Mouse (Mus musculus): ENCODE measurements around the gene Ablim2. TPM values are rescaled to one million over a fixed set of nuclear protein-coding genes. Genes with fewer than 3 reads are reported as not detected.

Gene Ablim2
- 3.7 and 4.1 TPM in 2 replicates for polyA plus RNA-seq (2015; fragmentation: Nextera tagmentation; extraction: Ambion mirVana)

DNA sequence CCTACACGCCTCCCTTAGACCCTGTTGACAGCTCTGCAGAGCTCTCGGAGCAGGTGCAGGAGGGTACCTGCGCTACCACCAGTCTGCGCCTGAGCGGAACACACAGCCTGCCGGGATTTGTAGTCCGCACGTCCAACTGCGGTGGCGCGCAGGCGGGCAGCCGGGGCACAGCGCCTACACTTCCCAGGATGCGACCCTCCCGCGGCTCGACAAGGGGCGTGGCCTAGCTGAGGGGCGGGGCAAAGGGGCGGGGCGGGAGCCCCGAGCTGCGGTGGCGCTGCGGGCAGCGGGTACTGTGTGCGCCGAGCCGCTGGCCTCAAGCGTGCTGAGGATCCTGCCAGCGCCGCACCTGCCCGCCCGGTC lies at the start of gene Ablim2:
TSS of gene Ablim2 (plus strand) at position 242 of the 363 bp plus-strand sequence.
- WGBS = 0% methylated on average over 34 of the region's 35 CpGs
- peak within 1 kb of the TSS; percentile 61 for H3K4me3 ChIP-seq (replicated peaks)
- peak within 1 kb of the TSS; percentile 99 for H3K4me2 ChIP-seq (replicated peaks)
- ATAC-seq = peak; percentile 98
- 0 out of 2 replicates have a peak within 1 kb of the TSS, but pooled peaks have one; percentile 14 for H3K27ac ChIP-seq
- H3K36me3 ChIP-seq = no peaks in the 10 kb centered on the region
- peaks cover 39% of the 10 kb centered on the region for H3K27me3 ChIP-seq (replicated peaks)
- H3K9ac ChIP-seq = peak within 1 kb of the TSS; percentile 52
- no peaks in the 10 kb centered on the region for H3K9me3 ChIP-seq
- peaks cover 12% of the 10 kb centered on the region for H3K4me1 ChIP-seq (replicated peaks)

DNA sequence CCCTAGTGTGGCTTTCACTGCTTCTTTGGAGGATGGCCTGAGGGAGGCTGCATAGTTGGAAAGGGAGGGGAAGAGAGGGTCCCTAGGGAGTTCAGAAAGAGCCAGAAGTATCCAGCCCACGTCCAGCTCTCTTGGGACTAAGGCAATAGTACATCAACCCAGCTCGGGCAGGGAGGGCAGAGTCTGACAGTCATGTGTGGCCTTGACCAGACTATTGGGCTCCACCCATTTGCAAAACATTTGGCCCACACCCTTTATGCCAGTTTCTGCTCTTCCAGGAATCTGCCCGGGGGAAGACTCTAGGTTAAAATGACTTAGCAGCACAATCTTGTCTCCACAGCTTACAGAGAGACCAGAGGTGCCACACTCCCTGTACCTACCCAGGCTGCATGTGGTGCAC lies 47.2 kb upstream of the Ablim2 start:
- Histone ChIP-seq H3K27me3 (replicated peaks) (no peaks in the 10 kb centered on the region), H3K4me2 (replicated peaks) (no peak overlapping the region), H3K4me3 (replicated peaks) (no peak overlapping the region), H3K27ac (peak overlapping the region; percentile 29; the same call in 1 of the 2 replicates), H3K9ac (no peak overlapping the region), H3K4me1 (replicated peaks) (0 out of 2 replicates have a peak, but pooled peaks cover 8% of the 10 kb centered on the region), H3K36me3 (no peaks in the 10 kb centered on the region), H3K9me3 (no peaks in the 10 kb centered on the region)
- ATAC-seq = no peak
- 46% methylated on average over 3 of the region's 3 CpGs for WGBS

- Histone ChIP-seq H3K9me3 (no peaks in the 10 kb centered on the region), H3K9ac (no peak overlapping the region), H3K27me3 (replicated peaks) (no peaks in the 10 kb centered on the region), H3K4me2 (replicated peaks) (no peak overlapping the region), H3K36me3 (no peaks in the 10 kb centered on the region), H3K4me3 (replicated peaks) (no peak overlapping the region), H3K27ac (no peak overlapping the region), H3K4me1 (replicated peaks) (0 out of 2 replicates have a peak, but pooled peaks cover 8% of the 10 kb centered on the region)
- 58% methylated on average over 3 of the region's 3 CpGs for WGBS
- ATAC-seq = no peak
Measured at GRCm38 (mm10) chr5:35710931-35711330, 46.7 kb upstream of the Ablim2 start.

DNA sequence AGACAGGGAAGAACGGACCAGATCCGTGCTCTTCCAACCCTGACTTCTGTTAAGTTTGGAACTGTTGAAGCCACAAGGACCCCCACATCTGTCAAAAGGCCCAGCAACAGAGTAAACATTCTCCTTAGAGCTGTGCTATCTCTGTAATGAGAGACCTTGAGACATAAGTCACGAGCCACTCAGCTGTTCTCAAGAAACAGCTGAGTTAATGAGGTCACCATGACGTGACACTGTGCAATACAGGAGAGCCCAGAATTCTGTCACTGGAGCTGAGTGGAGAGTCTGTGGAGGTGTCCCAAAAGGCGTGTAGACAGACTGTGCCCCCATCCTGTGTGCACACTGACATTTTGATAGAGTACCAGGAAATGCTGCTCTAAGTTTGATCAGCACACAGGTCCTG lies 45.2 kb upstream of the Ablim2 start:
- H3K4me2 ChIP-seq (replicated peaks) = no peak overlapping the region
- H3K27me3 ChIP-seq (replicated peaks) = no peaks in the 10 kb centered on the region
- H3K9me3 ChIP-seq = no peaks in the 10 kb centered on the region
- H3K27ac ChIP-seq = no peak overlapping the region
- H3K9ac ChIP-seq = no peak overlapping the region
- 0 out of 2 replicates have a peak, but pooled peaks cover 8% of the 10 kb centered on the region for H3K4me1 ChIP-seq (replicated peaks)
- no peaks in the 10 kb centered on the region for H3K36me3 ChIP-seq
- no peak overlapping the region for H3K4me3 ChIP-seq (replicated peaks)
- no peak for ATAC-seq
- WGBS = 65% methylated on average over 5 of the region's 5 CpGs

GRCm38 (mm10) chr5:35713649-35714354 lies 43.9 kb upstream of the Ablim2 start:
- Histone ChIP-seq H3K9ac (no peak overlapping the region), H3K4me2 (replicated peaks) (no peak overlapping the region), H3K9me3 (no peaks in the 10 kb centered on the region), H3K36me3 (no peaks in the 10 kb centered on the region), H3K27me3 (replicated peaks) (no peaks in the 10 kb centered on the region), H3K4me1 (replicated peaks) (peaks cover 14% of the 10 kb centered on the region; the same call in 1 of the 2 replicates), H3K4me3 (replicated peaks) (no peak overlapping the region), H3K27ac (no peak overlapping the region)
- peak; percentile 71 for ATAC-seq
- 51% methylated on average over 13 of the region's 13 CpGs for WGBS

- H3K27me3 ChIP-seq (replicated peaks) = no peaks in the 10 kb centered on the region
- H3K4me2 ChIP-seq (replicated peaks) = no peak overlapping the region
- no peak for ATAC-seq
- no peaks in the 10 kb centered on the region for H3K9me3 ChIP-seq
- no peaks in the 10 kb centered on the region for H3K36me3 ChIP-seq
- 0 out of 2 replicates have a peak overlapping the region, but pooled peaks have one; percentile 5 for H3K27ac ChIP-seq
- 75% methylated on average over 5 of the region's 5 CpGs for WGBS
- peaks cover 33% of the 10 kb centered on the region for H3K4me1 ChIP-seq (replicated peaks)
- no peak overlapping the region for H3K4me3 ChIP-seq (replicated peaks)
- no peak overlapping the region for H3K9ac ChIP-seq
Measured at GRCm38 (mm10) chr5:35717455-35717854, 40.2 kb upstream of the Ablim2 start.

- Histone ChIP-seq H3K27ac (peak overlapping the region; percentile 49; the same call in 1 of the 2 replicates), H3K9me3 (no peaks in the 10 kb centered on the region), H3K4me2 (replicated peaks) (no peak overlapping the region), H3K4me3 (replicated peaks) (no peak overlapping the region), H3K27me3 (replicated peaks) (no peaks in the 10 kb centered on the region), H3K4me1 (replicated peaks) (peaks cover 37% of the 10 kb centered on the region), H3K36me3 (no peaks in the 10 kb centered on the region), H3K9ac (no peak overlapping the region)
- ATAC-seq = peak; percentile 87
- 33% methylated on average over 4 of the region's 4 CpGs for WGBS
Measured at GRCm38 (mm10) chr5:35717946-35718345, 39.7 kb upstream of the Ablim2 start.

GRCm38 (mm10) chr5:35718817-35719216 lies 38.9 kb upstream of the Ablim2 start:
- no peaks in the 10 kb centered on the region for H3K27me3 ChIP-seq (replicated peaks)
- no peak overlapping the region for H3K4me2 ChIP-seq (replicated peaks)
- no peaks in the 10 kb centered on the region for H3K9me3 ChIP-seq
- H3K4me3 ChIP-seq (replicated peaks) = no peak overlapping the region
- 50% methylated on average over 11 of the region's 11 CpGs for WGBS
- H3K9ac ChIP-seq = no peak overlapping the region
- H3K36me3 ChIP-seq = no peaks in the 10 kb centered on the region
- peak; percentile 39 for ATAC-seq
- H3K4me1 ChIP-seq (replicated peaks) = peaks cover 39% of the 10 kb centered on the region
- peak overlapping the region; percentile 49 for H3K27ac ChIP-seq

- Histone ChIP-seq H3K4me3 (replicated peaks) (no peak overlapping the region), H3K9ac (no peak overlapping the region), H3K27me3 (replicated peaks) (no peaks in the 10 kb centered on the region), H3K36me3 (no peaks in the 10 kb centered on the region), H3K9me3 (no peaks in the 10 kb centered on the region), H3K4me1 (replicated peaks) (peaks cover 39% of the 10 kb centered on the region), H3K4me2 (replicated peaks) (no peak overlapping the region), H3K27ac (peak overlapping the region; percentile 49; the same call in 1 of the 2 replicates)
- no peak for ATAC-seq
Measured at GRCm38 (mm10) chr5:35719343-35719742, 38.3 kb upstream of the Ablim2 start.

DNA sequence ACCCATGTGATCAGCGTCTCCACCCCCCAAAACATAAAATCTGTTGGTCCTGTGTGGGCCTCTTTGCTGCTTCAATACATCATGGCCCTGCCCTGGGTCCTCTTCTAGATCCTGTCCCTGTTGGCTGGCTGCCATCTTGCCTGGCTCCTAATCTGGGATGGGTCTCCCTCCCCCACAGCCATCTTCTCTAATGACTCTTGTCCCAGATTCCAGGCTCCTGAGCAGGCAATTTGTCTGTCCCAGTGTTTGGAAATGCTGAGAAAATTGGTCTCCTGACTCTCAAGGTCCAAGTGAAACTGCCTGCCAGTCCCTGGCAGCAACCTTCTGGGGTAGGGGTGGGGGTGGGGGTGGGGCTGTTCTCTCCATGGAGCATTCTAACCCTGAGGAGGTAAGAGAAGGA lies 37.8 kb upstream of the Ablim2 start:
- no peak overlapping the region for H3K27ac ChIP-seq

DNA sequence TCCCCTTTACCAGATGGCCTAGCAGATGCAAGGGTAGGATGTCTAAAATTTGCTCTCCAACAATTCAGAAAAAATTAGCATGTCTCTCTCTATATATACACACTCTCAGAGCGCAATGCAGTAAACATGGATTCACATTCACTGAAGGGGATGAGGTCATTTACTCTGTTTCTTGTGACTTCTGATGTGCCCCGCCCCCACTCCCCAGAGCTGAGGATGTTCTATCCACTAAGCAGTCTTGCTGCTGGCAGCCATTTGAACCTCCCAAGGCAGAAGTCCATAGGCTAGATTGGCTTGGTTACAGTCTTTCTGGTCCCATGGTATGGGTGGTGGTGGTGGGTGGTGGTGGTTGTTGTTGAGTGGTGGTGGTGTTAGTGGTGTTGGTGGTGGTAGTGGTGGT lies 35.7 kb upstream of the Ablim2 start:
- Histone ChIP-seq H3K36me3 (no peaks in the 10 kb centered on the region), H3K4me2 (replicated peaks) (no peak overlapping the region), H3K9me3 (no peaks in the 10 kb centered on the region), H3K27me3 (replicated peaks) (no peaks in the 10 kb centered on the region), H3K27ac (no peak overlapping the region), H3K4me1 (replicated peaks) (peaks cover 39% of the 10 kb centered on the region), H3K9ac (no peak overlapping the region), H3K4me3 (replicated peaks) (no peak overlapping the region)
- 85% methylated on average over 2 of the region's 2 CpGs for WGBS
- no peak for ATAC-seq

More for the DNA sequence above, 37.8 kb upstream of the Ablim2 start:
- Histone ChIP-seq H3K9me3 (no peaks in the 10 kb centered on the region), H3K4me3 (replicated peaks) (no peak overlapping the region), H3K4me2 (replicated peaks) (no peak overlapping the region), H3K27me3 (replicated peaks) (no peaks in the 10 kb centered on the region), H3K4me1 (replicated peaks) (peaks cover 39% of the 10 kb centered on the region), H3K9ac (no peak overlapping the region), H3K36me3 (no peaks in the 10 kb centered on the region)
- no peak for ATAC-seq
- 76% methylated on average over 1 of the region's 1 CpGs for WGBS

DNA sequence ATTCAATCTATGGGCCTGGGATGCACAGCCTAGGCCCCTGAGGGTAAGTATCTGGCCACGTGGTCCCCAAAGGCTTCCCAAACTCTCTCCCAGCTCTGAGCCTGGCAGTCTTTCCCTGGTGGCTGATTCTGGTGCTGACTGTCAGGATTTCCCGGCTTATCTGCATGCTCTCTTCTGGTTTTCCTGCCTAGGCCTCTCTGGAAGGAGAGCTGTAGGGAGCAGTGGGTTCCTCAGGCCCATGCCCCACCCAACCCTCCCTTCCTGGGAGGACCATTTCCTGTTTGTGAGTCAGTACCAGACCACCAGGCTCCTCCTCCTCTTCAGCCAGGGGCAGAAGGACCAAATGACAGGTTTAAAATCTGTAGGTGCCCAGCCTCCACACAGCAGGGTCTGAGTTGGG lies 35.0 kb upstream of the Ablim2 start:
- H3K27me3 ChIP-seq (replicated peaks) = no peaks in the 10 kb centered on the region
- ATAC-seq = no peak
- no peak overlapping the region for H3K4me3 ChIP-seq (replicated peaks)
- no peak overlapping the region for H3K9ac ChIP-seq
- no peak overlapping the region for H3K4me2 ChIP-seq (replicated peaks)
- WGBS = 34% methylated on average over 2 of the region's 2 CpGs
- H3K36me3 ChIP-seq = no peaks in the 10 kb centered on the region
- H3K27ac ChIP-seq = no peak overlapping the region
- H3K9me3 ChIP-seq = no peaks in the 10 kb centered on the region
- peaks cover 39% of the 10 kb centered on the region for H3K4me1 ChIP-seq (replicated peaks)

- no peaks in the 10 kb centered on the region for H3K36me3 ChIP-seq
- no peaks in the 10 kb centered on the region for H3K27me3 ChIP-seq (replicated peaks)
- H3K9ac ChIP-seq = no peak overlapping the region
- no peak overlapping the region for H3K27ac ChIP-seq
- ATAC-seq = no peak
- no peak overlapping the region for H3K4me3 ChIP-seq (replicated peaks)
- H3K4me1 ChIP-seq (replicated peaks) = peaks cover 41% of the 10 kb centered on the region
- 77% methylated on average over 5 of the region's 5 CpGs for WGBS
- H3K9me3 ChIP-seq = no peaks in the 10 kb centered on the region
- no peak overlapping the region for H3K4me2 ChIP-seq (replicated peaks)
Measured at GRCm38 (mm10) chr5:35723900-35724299, 33.8 kb upstream of the Ablim2 start.

All from intestine, embryonic 15.5 days (tissue).